Mouse (Mus musculus) layer of hippocampus, adult 9-11 months (tissue): ENCODE data around the gene Rpl21.

Source experiments
- DNase-seq: peaks from one replicate; pipeline ENCODE4 v3.0.0; 2022

Gene Rpl21

DNA sequence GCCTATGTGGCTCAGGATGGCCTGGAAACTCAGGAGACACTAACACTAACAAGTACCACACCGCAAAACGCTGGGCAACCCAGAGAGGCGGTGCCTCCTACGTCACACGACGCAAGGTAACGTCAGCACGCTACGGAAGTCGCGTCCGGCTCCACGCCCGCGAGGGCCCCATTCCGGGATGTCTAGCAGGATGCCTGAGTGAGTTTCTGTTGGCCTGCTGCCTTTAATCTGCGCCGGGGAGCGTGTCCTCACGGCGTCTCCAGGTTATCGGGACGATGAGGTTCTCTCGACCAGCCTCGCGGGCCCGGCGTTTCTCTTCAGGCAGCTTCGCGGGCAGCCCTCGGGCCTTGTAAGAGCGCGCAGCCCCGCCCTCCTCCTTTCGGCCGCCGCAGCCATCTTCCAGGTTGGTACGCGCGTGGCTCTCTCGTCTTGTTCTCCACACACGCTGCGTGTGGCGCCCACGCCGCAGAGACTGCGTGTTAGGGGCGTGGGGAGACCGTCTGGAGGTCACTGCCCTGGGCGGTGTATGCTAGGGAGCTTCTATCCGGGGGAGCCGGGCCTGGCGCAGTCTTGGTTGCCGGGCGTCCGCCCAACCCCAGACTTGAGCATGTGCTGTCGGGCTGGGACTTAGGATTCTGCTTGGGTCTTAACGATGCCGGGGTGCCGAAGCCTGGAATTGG is at the start of gene Rpl21:
Rpl21 (plus strand) TSS at position 122 of the 680 bp plus-strand sequence.
- DNase-seq = peak; percentile 94

DNA sequence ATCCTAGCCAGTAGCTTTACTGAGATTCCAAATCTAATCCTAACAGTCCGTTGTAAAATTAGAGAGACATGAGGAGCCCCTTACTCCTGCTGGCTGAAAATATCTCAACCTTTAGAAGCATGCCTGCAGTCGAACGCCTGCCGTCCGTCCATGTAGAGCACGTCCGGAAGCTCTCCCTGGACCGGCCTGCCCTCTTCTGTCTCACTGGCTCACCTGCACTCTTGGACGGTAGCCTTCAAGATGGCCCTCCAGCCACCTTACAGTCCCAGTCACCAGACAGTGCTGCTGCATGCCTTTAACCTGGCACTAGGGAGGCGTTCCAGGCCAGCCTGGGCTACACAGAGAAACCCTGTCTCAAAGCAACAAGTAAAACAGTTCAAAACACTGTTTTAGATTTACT is 49.4 kb upstream of the Rpl21 start:
- no peak for DNase-seq

DNA sequence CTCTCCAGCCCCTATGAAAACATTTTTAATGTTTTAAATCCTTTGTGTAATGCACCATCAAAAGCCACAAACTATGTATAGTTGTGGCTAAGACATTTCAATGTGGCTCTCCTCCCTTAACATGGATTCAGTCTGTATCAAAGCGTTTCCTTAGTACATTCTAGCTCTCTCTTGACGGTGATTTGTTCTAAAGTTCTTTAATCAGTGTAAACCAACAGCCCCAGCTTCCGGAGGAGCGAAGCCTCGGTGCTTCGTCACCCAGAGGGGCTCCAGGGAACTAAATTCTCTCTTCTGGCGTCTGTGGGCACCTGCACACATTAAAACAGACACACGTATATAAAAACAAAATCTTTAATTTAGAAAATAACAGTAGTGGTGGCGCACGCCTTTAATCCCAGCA is 48.8 kb upstream of the Rpl21 start:
- DNase-seq = no peak

DNA sequence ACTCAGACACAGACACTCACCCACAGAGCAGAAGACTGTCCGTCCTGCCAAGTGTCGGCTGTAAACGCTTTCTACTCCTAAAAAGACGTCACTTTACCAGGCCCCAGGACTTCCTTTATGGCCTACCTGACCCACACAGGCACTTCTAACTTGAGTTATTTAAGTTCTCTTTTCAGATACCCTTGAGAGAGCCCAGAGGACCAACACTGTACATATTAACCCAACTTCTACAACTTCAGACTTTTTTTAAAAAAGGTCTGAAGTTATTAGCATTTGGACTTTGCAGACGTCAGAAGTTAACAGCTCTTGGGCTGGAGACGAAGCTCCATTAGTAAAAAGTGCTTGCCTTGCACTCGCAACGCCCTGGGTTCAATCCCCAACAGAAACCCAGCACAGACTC is 46.6 kb upstream of the Rpl21 start:
- no peak for DNase-seq

DNA sequence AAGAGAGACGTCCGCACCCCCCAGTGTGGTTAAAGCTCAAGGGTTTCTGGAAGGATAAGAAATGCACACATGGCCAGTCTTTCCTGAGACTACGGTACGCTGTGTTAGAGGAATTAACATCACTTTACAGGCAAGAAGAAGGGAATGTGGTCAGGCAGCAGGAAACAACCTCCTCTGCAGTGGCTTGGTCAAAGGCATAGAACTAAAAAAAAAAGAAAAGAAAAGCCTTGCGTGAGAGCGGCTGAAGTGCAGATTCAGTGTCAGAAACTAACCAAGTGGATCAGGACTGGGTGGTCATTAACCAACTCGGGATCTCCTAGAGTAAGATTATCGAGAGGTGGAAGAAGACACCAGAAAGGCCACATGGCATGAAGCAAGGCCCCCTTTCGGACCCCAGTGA is 43.3 kb upstream of the Rpl21 start:
- no peak for DNase-seq

DNA sequence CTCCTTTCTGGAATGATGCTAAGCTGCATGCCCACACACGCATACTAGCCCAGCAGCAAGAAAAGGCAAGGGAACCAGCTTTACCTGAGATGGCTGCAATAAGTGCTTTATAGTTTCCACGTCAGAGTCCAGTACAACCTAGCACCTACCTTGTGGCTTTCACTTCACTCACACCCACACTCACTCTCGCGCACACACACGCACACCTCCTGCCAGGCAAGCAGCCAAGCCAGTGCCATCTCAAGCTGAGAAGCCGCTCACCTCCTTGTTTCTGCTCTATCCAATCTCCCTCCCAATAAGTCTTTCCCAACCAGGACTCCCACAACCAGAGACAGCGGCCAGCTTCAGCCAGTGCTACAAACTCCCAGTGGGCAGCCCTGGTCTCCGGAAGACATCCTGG is 41.7 kb upstream of the Rpl21 start:
- DNase-seq = no peak

DNA sequence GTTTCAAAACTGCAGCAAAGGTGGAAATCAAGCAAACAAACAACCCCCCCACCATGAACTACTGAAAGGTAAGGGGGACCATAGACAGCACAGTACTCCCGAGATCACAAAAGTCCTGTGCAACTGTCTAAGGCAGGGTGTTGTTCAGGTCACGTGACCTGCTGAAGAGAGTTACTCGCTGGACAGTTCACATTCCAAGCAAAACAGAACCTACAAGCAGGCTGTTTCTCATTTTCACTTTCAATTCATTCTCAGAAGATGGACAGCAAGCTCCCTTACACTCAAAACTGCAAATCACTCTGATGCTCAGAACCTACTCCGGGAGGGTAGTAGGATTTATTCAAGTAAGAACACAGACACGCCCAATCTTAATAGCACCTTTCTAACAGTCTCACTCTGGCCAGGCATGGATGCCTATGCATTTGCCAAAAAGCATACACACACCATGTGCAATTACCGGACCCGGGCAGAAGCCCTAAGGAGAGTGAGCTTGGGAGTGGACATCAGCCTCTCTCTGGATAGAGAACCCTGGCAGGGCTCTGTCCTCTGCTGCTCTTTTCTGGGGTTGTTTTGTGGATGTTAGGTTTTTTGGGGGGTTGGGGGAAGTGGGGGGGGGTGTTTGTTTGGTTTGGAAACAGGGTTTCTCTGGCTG is 40.4 kb upstream of the Rpl21 start:
- no peak for DNase-seq

DNA sequence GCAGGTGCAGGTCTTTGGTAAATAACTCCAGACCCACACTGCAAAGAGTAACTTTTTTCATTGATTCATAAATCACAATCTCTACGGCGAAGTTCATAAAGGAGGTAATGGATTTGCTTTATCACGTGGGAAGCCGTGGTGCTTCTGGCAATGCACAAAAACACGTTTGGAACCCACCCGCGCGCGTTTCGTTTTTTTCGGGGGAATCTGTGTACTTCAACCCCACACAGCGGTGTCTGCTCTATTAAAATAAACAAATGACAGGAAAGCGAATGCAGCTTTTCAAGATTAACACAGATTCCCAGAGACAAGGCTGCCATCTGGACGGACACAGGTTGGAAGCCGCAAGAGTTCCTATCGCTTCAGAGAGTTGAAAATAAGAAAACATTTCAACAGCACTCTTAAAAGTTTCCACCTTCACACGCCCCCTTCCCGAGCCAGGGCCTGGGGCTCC is 39.0 kb upstream of the Rpl21 start:
- no peak for DNase-seq

DNA sequence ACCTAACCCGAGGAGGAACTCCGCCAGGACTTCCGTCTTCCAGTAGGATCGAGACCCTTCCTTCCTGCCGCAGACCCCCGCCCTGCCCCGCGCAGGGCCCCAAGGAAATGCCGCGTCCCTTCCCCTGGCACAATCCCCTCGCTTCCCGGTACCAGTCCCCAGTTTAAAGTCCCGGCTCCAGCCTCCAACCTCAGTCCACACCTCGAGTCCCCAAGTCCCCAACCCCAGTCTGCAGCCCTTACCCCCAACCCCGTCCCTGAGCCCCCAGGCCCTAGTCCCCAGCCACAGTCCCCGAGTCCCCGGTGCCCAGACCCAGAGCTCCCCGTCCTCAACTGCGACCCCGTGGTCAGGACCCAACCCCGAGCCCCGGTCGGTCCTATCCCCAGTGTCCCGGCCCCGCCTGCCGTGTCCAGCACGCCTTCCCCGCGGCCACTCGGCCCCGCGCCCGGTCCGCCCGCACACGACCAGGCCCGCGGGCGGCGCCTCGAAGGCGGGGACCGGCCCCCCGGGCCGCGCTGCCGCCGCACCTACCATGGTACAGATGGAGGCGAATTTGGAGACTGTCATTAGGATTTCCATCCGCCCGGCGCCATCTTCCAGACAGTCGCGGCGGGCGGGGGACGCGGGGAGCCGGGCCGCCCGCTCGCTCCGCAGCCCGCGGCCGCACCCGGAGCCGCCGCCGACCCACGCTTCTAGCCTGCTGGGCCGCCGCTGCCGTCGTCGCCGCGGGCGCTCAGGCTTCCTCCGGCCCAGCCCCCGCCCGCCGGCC is 38.4 kb upstream of the Rpl21 start:
- DNase-seq = peak; percentile 36

DNA sequence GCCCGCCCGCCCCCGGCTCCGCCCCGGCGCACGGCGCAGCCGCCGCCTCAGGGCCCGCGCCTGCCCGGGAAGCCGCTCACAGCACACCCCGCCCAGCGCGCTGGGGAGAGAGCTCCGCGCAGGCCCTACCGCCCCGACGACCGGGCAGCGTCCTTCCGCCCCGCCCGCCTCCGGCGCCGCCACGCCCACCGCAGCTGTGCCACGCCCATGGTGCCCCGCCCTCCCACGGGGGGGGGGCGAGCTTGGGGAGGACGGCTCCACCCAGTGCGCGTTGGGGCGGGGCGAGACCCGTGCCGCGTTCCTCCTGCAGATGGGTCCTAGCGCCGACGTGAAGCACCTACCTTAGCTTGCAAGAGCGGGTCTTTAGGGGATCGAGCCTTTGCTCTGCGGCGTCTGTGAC is 37.8 kb upstream of the Rpl21 start, which contains the start of gene Usp12:
Usp12 (minus strand) TSS at position 154 of the 400 bp plus-strand sequence.
- peak; percentile 97 for DNase-seq

DNA sequence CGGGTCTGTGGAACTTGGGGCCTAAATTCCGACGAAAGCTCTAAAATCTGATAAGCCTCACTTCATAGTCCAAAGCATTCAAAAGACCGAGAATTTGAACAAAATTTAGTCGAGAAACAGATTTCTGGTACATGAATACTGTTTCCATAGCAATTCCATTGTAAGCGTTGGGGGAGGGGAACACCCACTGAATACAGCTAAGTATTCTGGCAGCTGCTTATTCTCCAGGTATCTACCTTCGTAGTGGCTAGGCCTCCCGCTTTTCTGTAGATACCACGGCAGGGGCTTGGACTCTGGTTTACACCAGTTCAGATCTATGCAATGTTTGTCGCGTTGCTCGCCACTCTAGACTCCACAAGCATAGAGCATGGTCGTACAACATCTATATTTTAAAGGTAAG is 37.0 kb upstream of the Rpl21 start:
- DNase-seq = peak; percentile 67

DNA sequence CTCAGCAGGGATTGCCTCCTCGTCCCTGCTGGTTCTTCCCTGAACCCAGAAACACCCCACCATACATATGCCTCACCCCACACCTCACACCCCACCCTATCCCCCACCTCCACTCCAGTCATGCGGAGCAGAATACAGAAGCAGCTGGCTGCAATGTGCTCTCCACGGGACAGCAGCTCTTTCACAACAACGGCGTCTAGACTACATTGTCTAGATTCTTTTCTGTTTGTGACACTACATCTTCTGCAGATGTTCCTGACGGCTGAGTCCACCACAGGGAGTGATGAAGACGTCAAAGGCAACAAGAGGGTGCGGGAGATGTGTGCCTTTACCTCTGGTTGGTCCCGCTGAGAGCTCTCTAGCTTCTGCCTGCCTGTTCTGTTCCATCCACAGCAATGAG is 34.7 kb upstream of the Rpl21 start:
- DNase-seq = peak; percentile 77

DNA sequence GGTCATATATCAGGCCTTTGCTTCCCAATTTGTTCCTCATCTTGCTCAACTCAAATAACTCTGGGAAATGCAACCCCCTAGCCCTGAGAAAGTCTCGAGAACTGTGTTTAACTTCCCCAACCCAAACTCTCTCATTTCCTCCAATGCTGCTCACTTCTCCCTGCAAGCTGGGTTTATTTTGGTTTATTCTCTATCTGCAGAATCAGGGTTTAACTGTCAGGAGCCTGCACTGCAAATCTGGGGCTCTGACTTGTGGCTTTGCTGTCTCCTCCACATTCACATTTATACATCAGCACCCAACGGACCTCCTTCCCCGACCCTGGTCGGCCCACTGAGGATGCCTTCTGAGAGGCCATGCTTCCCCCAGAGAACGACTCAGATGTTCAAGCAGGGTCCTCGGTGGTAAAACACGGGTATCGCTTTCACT is 26.7 kb upstream of the Rpl21 start:
- DNase-seq = peak; percentile 70

DNA sequence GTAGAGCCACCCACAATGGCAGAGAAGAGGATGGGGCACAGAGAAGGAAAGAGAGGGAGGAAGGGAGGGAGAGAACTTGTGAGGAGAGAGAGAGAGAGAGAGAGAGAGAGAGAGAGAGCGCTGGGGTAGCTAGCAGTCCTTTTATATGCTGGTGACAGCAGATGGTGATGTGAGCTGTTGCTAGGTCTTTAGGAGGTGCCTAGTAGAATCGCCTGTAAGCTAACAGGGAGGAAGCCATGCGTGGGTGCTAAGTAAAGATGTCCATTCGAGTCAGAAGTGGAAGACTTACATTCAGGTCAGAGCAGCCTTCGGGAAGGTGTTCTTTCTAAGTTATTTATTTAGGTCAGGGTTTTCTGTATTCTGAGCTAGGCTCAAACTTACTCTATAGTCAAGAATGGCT is 22.7 kb upstream of the Rpl21 start:
- DNase-seq = peak; percentile 48

DNA sequence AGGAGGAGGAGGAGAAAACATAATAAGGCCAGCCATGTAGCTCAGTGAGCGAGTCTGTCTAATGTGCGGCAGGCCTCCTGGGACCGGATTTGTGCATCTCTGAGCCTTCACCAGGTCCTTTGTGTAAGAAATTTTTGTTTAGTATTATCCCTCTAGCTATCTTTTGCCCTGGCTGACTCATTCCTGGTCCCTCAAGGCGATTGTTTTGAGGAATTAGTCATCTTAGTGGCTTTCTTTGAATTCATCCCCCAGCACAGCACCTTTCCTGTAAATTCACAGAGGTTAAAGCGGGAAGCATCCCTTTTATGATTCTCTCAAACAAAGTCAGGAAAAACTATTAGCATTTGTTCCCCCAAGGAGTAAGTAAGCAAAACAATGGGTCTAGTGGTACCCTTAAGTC is 19.8 kb upstream of the Rpl21 start:
- no peak for DNase-seq

DNA sequence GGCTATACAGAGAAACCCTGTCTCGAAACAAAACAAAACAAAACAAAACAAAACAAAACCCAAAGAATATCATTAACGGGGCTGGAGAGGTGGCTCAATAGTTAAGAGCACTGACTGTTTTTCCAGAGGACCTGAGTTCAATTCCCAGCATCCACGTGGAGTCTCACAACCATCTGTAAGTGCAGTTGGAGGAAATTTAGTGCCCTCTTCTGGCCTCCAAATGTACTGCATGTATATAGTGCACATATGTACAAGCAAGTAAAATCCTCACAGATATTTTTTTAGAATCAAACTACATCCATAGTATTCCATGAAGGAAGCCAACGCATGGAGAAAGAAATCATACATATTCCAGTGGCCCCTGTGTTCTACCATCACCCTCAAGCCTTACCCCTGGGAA is 19.3 kb upstream of the Rpl21 start:
- no peak for DNase-seq

DNA sequence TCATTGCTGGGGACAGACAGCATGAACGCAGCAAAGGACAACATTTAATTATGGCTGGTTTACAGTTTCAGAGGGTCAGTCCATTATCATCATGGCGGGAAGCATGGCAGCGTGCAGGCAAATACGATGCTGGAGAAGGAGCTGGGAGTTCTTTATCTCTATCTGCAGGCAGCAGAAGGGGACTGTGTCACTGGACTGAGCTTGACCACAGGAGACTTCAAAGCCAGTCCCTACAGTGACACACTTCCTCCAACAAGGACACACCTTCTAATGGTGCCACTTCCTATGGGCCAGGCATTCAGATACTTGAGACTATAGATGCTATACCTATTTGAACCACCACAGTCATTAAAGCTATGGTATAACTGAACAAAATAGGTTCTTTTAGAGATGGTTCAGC is 17.3 kb upstream of the Rpl21 start:
- DNase-seq = no peak

DNA sequence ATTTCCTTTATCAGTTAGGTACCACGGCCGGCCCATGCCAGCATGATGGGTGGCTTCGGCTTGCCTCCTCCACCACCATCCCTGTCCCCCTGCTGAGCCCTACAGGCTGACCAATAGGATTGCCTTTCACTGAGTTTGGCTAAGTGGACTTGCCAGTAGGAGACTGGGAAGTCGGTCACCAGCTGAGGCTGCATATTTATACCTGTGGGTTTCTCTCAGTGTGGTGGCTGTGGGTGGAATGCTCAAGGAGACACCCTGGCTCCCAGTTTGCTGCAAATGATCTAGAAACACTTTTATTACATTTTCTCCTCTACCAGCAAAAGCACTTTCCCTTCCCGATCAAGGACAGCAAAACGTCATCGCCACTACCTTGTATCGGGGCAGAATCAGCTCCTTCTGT is 15.1 kb upstream of the Rpl21 start:
- no peak for DNase-seq

DNA sequence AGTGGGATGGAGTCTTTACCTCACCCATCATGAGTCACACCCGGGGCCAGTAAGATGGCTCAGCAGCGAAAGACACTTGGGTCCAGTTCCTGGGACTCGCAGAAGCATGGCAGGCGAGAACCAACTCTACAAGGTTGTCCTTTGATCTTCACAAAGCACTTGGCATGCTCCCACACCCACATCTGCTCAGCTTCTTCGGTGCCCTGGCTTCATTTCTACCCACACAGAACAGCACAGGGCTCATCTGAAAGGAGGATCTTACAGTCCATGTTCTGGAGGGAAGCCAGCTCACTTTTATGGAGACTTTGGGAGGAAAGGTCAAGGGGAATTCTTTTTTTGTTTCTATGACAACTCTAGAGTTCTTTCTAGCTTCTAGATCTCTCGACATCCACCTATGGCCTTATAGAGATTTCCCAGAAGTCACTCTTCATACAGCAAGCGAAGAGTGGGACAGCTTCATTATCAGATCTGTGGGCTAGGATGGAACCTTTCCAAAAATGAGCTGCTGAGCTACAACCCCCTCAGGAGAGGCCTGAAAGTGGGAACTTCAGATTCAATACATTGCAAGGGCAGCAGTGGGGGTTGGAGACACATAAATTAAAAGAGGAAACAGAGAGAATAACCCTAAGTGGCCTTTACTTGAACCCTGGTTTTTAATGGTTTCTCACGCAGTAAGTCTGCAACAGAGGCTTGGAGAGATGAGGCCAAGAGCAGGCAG is 13.6 kb upstream of the Rpl21 start:
- no peak for DNase-seq

DNA sequence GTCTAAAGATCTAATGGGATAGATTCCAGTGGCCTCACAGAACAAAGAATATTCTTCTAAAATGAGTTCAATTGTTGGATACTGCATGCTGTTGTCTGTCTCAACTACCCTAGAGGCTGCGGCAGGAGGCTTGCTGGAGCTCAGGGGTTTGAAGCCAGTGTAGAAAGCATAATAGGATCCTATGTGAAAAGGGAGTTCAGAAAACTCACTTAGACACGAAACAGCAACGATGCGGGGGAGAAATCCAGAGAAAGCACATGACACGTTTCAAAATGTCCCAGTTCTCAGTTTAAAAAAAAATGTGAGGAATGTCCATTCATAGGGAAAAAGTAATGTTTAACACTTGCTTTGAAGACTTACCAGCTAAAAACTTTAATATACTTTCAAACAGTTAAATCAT is 9.7 kb upstream of the Rpl21 start:
- no peak for DNase-seq

DNA sequence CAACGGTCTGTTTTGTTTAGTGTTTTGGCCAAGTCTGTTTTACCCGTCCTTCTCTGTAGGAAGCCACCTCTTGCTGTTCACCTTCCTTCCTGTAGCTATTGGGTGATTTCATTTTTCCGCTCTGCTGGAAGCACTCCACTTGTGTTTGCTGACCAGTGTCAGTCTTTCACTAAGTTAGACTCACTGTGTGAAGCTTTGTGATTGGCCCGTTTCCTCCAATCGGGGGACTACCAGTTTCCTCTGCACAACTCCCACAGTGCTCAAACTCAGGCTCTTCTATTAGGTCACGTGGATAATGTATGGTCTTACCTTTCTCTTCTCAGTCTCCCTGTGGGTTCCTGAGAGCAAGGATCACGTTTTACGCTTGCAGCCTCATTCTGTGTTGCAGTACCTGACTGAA is 3.2 kb upstream of the Rpl21 start:
- no peak for DNase-seq

DNA sequence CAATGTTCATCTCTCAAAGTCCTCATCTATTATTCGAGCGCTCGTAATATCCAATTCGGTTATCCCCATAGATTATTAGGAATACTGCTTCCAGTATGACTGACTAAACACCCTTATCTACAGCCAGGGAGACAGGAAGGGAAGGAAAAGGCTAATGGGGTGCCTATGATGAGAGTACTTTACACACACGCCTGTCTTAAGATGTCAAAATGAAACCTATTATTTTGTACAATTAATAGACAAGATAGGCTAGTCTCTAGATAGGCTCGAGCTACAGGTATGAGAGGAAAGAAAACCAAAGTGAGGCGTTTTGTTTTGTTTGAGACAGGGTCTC is 288 bp upstream of the Rpl21 start:
- no peak for DNase-seq

DNA sequence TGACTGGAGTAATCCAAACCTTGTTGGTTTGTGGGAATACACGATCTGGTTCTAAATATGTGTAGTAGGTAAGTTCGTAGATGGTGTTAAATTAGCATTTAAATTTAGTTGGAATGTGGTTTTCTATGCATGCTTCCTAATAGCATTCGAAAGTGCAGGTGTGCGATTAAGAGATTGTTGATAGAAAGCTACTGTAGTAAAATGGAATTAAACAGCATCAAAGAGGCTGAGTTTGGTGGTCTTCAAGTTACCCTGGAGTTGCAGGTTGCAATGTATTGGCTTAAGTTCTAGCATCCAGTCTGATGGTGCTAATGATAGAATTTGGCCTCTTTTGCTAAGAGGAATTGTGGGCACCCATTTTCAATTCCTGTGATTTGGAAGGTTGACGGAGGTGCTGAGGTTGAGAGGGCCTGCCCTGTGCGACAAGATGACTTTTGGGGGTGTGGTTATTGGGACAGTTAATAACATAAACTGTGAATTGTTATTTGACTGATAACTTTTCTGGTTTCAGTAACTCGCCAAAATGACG is 1.0 kb downstream of the Rpl21 start:
- DNase-seq = no peak
